Mouse (Mus musculus): Measurements from ENCODE around the gene Olfr376.

DNA sequence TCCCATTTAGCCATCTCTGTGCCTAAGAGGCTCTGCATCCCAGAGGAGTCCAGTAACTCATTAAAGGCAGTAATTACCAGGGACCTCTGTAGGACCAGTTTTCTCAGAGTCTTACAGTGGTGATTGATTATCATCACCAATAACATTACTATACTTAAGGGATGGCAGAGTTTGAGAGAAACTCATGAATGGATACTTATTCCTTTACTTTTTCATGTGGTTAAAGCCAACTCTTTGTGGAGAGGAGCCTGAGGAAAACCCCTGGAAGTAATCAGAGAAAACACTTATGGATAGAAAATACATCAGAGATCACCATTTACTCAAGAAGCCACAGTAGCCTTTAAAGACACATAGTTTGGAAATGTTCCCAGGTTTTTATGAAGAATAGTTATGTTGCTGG lies 28.5 kb downstream of the Olfr376 start, which contains the start of gene Olfr1:
- no peak for TF ChIP-seq CTCF (IDR thresholded peaks at IDR 0.05; ENCODE audit: insufficient read depth, low read depth, low read length)
- no peak for TF ChIP-seq POLR2A (IDR thresholded peaks at IDR 0.05; ENCODE audit: insufficient read depth, low read depth, low read length)

Measured in olfactory bulb, adult 2 months (tissue).